Mouse (Mus musculus) heart, postnatal 0 days (tissue): ENCODE results near the gene Ric1.

ENCODE experiments used
- CTCF ChIP-seq: IDR thresholded peaks from 2 replicates; pipeline ENCODE4 v1.5.1; 2016; ENCODE audit warnings: antibody characterized with exemption, control low read depth, low read depth
- EP300 ChIP-seq: IDR thresholded peaks from 2 replicates; pipeline ENCODE4 v1.6.1; 2016; ENCODE audit warnings: antibody characterized with exemption, low read depth

DNA sequence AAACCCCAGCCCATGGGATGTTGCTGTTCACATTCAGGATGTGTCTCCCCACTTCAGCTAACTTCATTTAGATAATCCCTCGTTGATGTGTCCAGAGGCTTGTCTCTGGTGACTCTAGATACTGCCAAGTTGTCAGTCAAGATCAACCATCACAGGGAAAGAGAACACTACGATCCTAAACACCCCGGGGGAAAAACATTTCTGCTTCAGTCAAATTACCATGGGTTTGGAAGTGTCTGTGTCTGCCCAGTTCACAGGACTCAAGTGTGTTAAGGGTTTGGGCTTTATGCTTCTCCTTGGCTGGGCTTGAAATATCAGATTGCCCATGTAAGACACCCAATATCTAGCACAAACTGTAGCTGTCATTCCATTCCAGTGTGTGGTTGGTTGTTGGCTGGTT is 39.4 kb upstream of the Ric1 start:
- TF ChIP-seq CTCF (no peak), EP300 (no peak)
